Mouse (Mus musculus) midbrain, embryonic 15.5 days (tissue): Measurements from ENCODE around the gene Nab1. TPM values are rescaled to one million over a fixed set of nuclear protein-coding genes. Genes with fewer than 3 reads are reported as not detected.

Experiments used
- ATAC-seq: fragments of 200-750 bp; cut with Nextera tagmentation; replicated peaks from 2 replicates; pipeline ENCODE4 v1.8.0; 2017; ENCODE audit warnings: moderate TSS enrichment
- H3K27ac ChIP-seq: fragments of 300-500 bp; sonication (generic); 2 replicates; pipeline ENCODE4 v1.5.1; 2015; ENCODE audit warnings: mild to moderate bottlenecking, inconsistent platforms
- H3K27me3 ChIP-seq: fragments of 300-500 bp; sonication (generic); replicated peaks from 2 replicates; pipeline ENCODE4 v1.6.1; 2015; ENCODE audit warnings: inconsistent platforms
- H3K36me3 ChIP-seq: fragments of 300-500 bp; sonication (generic); replicated peaks from 2 replicates; pipeline ENCODE4 v1.6.1; 2015; ENCODE audit warnings: inconsistent platforms
- H3K4me1 ChIP-seq: fragments of 300-500 bp; sonication (generic); 2 replicates; pipeline ENCODE4 v1.6.1; 2015; ENCODE audit warnings: inconsistent platforms
- H3K4me2 ChIP-seq: fragments of 300-500 bp; sonication (generic); 2 replicates; pipeline ENCODE4 v1.6.1; 2015; ENCODE audit warnings: inconsistent platforms, mild to moderate bottlenecking, moderate library complexity
- H3K4me3 ChIP-seq: fragments of 300-500 bp; sonication (generic); 2 replicates; pipeline ENCODE4 v1.5.1; 2015; ENCODE audit warnings: mild to moderate bottlenecking, inconsistent platforms
- H3K9ac ChIP-seq: fragments of 300-500 bp; sonication (generic); 2 replicates; pipeline ENCODE4 v1.6.1; 2015; ENCODE audit warnings: mild to moderate bottlenecking, inconsistent platforms
- H3K9me3 ChIP-seq: fragments of 300-500 bp; sonication (generic); 2 replicates; pipeline ENCODE4 v1.6.1; 2016; ENCODE audit warnings: inconsistent platforms
- WGBS: fragments of 180-500 bp; shearing (Covaris S2); methylation state at CpG from one replicate; pipeline ENCODE4 v1.1.7; 2015; ENCODE audit warnings: mixed read lengths; 5-methylcytosine and 5-hydroxymethylcytosine counted together
- polyA plus RNA-seq: library from polyadenylated mRNA; unstranded; fragments of >200 nt; fragmentation: Nextera tagmentation; extraction: Ambion mirVana; gene quantifications from 2 replicates; pipeline ENCODE4 v1.2.1, GENCODE M21; 2015

The Nab1 gene
- polyA plus RNA-seq, 1 experiment from 2014 or later: 7.7 TPM

DNA sequence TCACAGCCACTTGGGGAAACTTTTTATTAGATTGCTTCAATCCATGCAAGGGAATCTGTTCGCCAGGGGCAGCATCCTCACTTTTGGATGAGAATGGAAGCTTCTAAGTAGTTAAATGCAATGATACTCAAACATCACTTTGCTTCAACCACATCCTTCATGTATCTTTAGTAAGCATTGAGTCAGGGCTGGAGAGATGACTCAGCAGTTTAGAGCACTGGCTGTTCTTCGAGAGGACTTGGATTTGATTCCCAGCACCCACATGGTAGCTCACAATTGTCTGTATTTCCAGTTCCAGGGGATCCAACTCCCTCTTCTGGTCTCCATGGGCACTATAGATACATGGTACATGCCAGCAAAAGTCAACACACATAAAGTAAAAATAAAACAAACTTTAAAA, 77.4 kb downstream of the Nab1 start:
- 82% methylated on average over 2 of the region's 2 CpGs for WGBS

DNA sequence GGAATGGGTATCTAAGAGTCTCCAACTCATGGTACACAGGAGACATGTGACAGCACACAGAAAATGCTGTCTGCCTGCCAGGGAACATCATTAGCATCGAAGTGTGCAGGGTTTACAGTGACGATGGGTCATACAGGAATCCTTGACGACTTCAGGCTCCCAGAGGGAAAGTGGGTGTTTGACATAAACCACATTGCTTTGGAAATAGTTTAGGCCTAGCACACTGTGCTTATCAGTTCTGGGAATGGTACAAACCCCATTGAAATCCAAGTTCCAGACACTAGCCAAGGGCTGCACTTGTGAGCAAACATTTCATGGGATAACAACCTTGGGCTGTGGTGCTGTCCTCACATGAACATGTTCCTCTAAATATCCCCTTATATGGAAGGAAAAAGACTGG, 78.3 kb downstream of the Nab1 start:
- H3K27me3 ChIP-seq: no peaks in the 10 kb centered on the region
- 88% methylated on average over 3 of the region's 3 CpGs for WGBS
- H3K4me1 ChIP-seq: no peaks in the 10 kb centered on the region
- no peak overlapping the region for H3K27ac ChIP-seq
- H3K9me3 ChIP-seq: no peaks in the 10 kb centered on the region
- no peak for ATAC-seq
- no peak overlapping the region for H3K4me2 ChIP-seq
- H3K36me3 ChIP-seq: no peaks in the 10 kb centered on the region
- H3K9ac ChIP-seq: no peak overlapping the region
- H3K4me3 ChIP-seq: no peak overlapping the region

More for the DNA sequence above, 77.4 kb downstream of the Nab1 start:
- Histone ChIP-seq H3K4me3 (no peak overlapping the region), H3K27ac (no peak overlapping the region), H3K4me2 (no peak overlapping the region), H3K36me3 (no peaks in the 10 kb centered on the region), H3K4me1 (no peaks in the 10 kb centered on the region), H3K9me3 (no peaks in the 10 kb centered on the region), H3K9ac (no peak overlapping the region), H3K27me3 (no peaks in the 10 kb centered on the region)
- ATAC-seq: no peak

DNA sequence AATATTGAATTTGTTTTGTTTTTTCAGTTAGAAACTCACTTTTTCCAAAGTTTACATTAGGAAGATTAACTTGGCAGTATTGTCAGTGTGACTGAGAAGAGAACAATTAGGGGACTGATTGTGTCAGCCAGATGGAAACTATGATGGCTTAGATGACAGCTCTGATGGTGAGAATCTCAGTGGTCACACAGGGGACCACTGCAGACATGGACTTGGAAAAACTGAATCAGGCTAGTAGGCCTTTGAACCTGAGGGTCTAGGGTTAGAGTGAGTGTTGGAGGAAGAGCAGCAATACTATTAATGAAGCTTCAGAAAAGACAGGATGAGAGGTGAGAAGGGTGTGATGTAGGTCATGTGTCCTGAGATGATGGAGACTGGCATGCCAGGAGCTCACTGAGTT, 78.9 kb downstream of the Nab1 start:
- Histone ChIP-seq H3K4me1 (no peaks in the 10 kb centered on the region), H3K4me2 (no peak overlapping the region), H3K9ac (no peak overlapping the region), H3K27ac (no peak overlapping the region), H3K27me3 (no peaks in the 10 kb centered on the region), H3K9me3 (no peaks in the 10 kb centered on the region), H3K36me3 (no peaks in the 10 kb centered on the region), H3K4me3 (no peak overlapping the region)
- no peak for ATAC-seq

GRCm38 (mm10) chr1:52419088-52419819, 81.2 kb downstream of the Nab1 start:
- WGBS: 89% methylated on average over 7 of the region's 7 CpGs
- no peaks in the 10 kb centered on the region for H3K4me1 ChIP-seq
- no peak for ATAC-seq
- H3K27me3 ChIP-seq: no peaks in the 10 kb centered on the region
- H3K9me3 ChIP-seq: no peaks in the 10 kb centered on the region
- no peak overlapping the region for H3K4me3 ChIP-seq
- no peak overlapping the region for H3K27ac ChIP-seq
- H3K36me3 ChIP-seq: no peaks in the 10 kb centered on the region
- no peak overlapping the region for H3K9ac ChIP-seq
- H3K4me2 ChIP-seq: no peak overlapping the region

Other genes starting within 250 kb of the Nab1 start
- 5.3 and 5.4 TPM in 2 replicates for gene Nemp2, start 130.0 kb upstream of the Nab1 start, polyA plus RNA-seq
- 11.6 TPM in 2 replicates for gene Mfsd6, start 226.8 kb upstream of the Nab1 start, polyA plus RNA-seq